Mouse (Mus musculus): ENCODE data around the gene Pold2. TPM values are rescaled to one million over a fixed set of nuclear protein-coding genes. Genes with fewer than 3 reads are reported as not detected.

Gene Pold2
- 133 and 141 TPM in 2 replicates for polyA plus RNA-seq (2015; fragmentation: Nextera tagmentation; extraction: Ambion mirVana)

DNA sequence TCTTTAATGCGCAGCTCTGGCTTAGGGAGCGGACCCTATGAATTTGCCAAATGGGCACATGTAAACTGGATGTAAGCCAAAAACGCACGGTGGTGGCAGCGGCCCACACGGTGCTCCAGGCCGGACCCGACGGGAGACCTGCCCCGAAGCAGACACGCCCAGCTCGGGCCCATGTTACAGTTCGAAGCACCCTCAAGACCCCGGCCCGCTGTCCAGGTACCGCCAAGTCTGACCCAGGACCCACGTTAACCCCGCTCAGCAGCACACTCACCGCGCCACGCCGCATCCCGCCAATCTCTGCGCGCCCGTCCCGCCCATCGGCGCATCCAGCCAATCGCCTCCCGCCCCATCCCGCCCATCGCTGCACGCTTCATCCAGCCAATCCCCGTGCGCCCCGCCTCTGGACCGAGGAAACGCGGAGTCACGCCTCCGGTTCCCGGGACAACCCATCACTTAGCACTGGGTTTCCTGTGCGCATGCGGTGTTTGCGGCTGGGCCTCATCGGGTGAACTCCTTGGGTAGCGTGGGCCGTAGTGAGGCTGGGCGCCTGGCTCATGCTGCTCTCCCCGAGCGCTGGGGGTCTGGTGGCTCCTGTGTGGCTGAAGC, at the start of gene Pold2:
Pold2 (minus strand) TSS at position 372 of the 606 bp plus-strand sequence.
- H3K4me3 ChIP-seq (replicated peaks) = peak within 1 kb of the TSS; percentile 83
- H3K4me2 ChIP-seq = peak within 1 kb of the TSS; percentile 82
- peak; percentile 99 for ATAC-seq (replicated peaks; ENCODE audit: low FRiP score)
- H3K9ac ChIP-seq = peak within 1 kb of the TSS; percentile 71
- peak within 1 kb of the TSS; percentile 86 for H3K27ac ChIP-seq
- no peaks in the 10 kb centered on the region for H3K27me3 ChIP-seq
- H3K9me3 ChIP-seq (replicated peaks) = no peaks in the 10 kb centered on the region
- under 1% methylated on average over 45 of the region's 52 CpGs for WGBS
- peaks cover 25% of the 10 kb centered on the region for H3K4me1 ChIP-seq
- peaks cover 36% of the 10 kb centered on the region for H3K36me3 ChIP-seq

DNA sequence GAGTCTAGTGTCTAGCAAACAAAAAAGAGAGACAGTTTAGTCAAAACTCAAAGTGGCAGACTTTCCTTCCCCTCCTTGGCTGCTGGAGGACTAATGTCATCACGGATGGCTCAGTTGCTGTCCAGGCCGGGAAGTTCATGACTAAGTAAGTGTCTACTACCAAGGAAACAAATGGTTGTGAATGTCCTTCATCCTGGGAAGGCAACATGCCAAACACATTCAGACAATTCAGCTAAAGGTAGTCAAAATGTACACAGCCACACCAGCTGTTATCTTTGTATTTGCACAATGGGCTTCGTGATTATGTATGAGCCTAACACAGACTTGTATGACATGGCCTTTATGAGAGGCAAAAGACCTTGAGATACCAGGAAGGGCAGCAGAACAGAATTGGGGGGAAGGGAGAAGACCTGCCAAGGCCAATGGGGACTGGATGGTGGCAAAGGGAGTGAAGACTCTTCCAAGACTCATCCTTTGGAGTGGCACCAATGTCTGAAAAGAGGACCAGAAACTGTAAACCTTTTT, 48.7 kb upstream of the Pold2 start:
- H3K4me3 ChIP-seq (replicated peaks) = no peak overlapping the region
- H3K4me1 ChIP-seq = no peaks in the 10 kb centered on the region
- no peaks in the 10 kb centered on the region for H3K27me3 ChIP-seq
- no peak for ATAC-seq (replicated peaks; ENCODE audit: low FRiP score)
- no peak overlapping the region for H3K4me2 ChIP-seq
- no peak overlapping the region for H3K27ac ChIP-seq
- no peaks in the 10 kb centered on the region for H3K9me3 ChIP-seq (replicated peaks)
- 81% methylated on average over 3 of the region's 3 CpGs for WGBS
- H3K36me3 ChIP-seq = no peaks in the 10 kb centered on the region
- no peak overlapping the region for H3K9ac ChIP-seq

DNA sequence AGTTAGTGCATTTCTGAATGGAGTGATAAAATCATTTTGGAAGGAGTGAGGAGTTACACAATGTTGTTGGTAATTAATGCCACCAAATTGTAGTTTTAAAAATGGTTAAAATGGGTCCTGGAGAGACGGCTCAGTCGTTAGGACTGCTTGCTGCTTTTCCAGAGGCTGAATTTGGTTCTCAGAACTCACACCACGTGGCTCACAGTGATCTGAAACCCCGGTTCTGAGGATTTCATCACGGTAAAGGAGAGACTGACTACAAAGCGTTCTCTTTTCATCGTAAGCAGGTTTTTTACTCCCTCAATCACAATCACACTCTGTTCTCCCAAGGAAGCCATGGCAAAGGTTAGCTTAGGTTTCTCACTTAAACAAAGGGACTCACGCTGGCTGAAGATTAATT, 46.6 kb upstream of the Pold2 start:
- Histone ChIP-seq H3K4me1 (0 out of 2 replicates have a peak, but pooled peaks cover 5% of the 10 kb centered on the region), H3K9me3 (replicated peaks) (no peaks in the 10 kb centered on the region), H3K36me3 (no peaks in the 10 kb centered on the region), H3K27me3 (no peaks in the 10 kb centered on the region), H3K4me3 (replicated peaks) (no peak overlapping the region), H3K27ac (no peak overlapping the region), H3K4me2 (no peak overlapping the region), H3K9ac (no peak overlapping the region)
- ATAC-seq (replicated peaks; ENCODE audit: low FRiP score) = no peak
- 65% methylated on average over 8 of the region's 8 CpGs for WGBS

DNA sequence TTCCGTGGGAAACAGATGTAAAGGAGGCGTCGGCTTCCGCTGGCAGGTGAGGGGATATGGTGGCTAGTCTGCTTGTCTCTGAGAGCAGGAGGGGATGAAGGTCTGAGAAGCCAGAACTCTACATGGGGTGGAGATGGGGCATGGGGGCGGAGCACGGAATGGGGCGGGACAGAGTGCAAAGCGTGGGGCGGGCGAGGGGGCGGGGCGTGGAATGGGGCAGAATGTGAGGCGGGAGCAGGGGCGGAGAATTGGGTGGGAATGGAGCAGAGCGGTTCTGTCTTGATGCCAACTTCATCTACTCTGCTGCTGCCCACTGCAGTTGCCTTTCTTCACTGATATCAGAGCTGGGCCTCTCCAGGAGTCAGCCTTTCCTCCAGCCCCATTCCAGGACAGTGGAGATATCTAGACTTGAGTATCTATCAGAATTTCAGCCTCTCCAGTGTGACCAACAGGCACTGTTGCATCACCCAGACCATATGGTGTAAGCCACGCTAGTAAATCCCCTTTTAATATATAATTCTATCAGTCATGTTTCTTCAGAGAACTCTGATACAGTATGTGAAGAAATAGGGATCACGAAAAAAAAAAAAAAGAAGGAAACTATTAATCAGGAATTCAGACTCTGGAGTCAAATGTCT, 42.4 kb upstream of the Pold2 start:
- Histone ChIP-seq H3K27me3 (no peaks in the 10 kb centered on the region), H3K36me3 (no peaks in the 10 kb centered on the region), H3K4me1 (0 out of 2 replicates have a peak, but pooled peaks cover 5% of the 10 kb centered on the region), H3K27ac (no peak overlapping the region), H3K4me2 (0 out of 2 replicates have a peak overlapping the region, but pooled peaks have one; percentile 23), H3K4me3 (replicated peaks) (no peak overlapping the region), H3K9ac (no peak overlapping the region), H3K9me3 (replicated peaks) (no peaks in the 10 kb centered on the region)
- 29% methylated on average over 17 of the region's 17 CpGs for WGBS
- peak; percentile 49; the same call in 1 of the 2 replicates for ATAC-seq (replicated peaks; ENCODE audit: low FRiP score)

DNA sequence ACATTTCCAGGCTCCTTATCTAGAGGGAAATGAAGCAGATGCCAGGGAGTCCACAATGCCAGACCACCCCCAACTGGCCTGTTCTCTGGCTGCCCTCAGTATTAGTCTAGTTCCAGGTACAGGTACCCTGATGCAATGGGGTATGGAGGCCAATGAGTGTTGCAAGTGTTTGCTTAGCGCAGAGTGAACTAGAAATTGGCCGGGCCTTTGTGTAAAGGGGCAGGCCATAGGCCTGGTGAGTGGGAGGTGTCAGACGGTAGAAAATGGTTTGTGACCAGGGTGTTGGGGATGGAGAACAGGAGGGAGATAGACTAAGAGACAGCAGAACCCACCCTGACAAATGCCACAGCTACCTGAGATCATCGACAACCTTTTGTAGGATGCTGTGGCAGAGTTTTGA, 41.5 kb upstream of the Pold2 start:
- 94% methylated on average over 4 of the region's 4 CpGs for WGBS
- ATAC-seq (replicated peaks; ENCODE audit: low FRiP score) = no peak
- Histone ChIP-seq H3K9ac (no peak overlapping the region), H3K4me3 (replicated peaks) (no peak overlapping the region), H3K27ac (no peak overlapping the region), H3K9me3 (replicated peaks) (no peaks in the 10 kb centered on the region), H3K27me3 (no peaks in the 10 kb centered on the region), H3K4me2 (no peak overlapping the region), H3K4me1 (0 out of 2 replicates have a peak, but pooled peaks cover 5% of the 10 kb centered on the region), H3K36me3 (no peaks in the 10 kb centered on the region)

DNA sequence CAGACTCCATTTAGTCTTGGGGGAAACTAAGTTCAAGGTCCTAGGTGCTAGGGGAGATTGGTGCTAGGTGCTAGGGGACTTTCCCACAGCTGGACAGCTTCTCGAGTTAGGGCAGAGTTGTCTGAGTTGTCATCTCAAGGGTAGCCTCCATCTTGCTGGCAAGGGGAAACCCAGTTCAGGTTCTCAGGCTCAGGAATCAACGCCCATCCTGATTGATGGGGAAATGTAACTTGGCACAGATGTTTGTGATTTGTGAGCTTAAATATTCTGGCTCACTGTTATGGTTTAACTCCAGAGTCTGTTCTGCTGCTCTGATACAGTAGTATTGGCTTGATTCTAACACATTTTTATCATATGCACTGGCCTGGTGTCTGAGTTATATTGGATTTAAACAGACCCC, 40.0 kb upstream of the Pold2 start:
- Histone ChIP-seq H3K27me3 (0 out of 2 replicates have a peak, but pooled peaks cover 3% of the 10 kb centered on the region), H3K4me2 (no peak overlapping the region), H3K4me3 (replicated peaks) (no peak overlapping the region), H3K9me3 (replicated peaks) (no peaks in the 10 kb centered on the region), H3K36me3 (no peaks in the 10 kb centered on the region), H3K9ac (no peak overlapping the region), H3K4me1 (0 out of 2 replicates have a peak, but pooled peaks cover 5% of the 10 kb centered on the region), H3K27ac (no peak overlapping the region)
- no peak for ATAC-seq (replicated peaks; ENCODE audit: low FRiP score)
- WGBS = 72% methylated on average over 2 of the region's 2 CpGs

DNA sequence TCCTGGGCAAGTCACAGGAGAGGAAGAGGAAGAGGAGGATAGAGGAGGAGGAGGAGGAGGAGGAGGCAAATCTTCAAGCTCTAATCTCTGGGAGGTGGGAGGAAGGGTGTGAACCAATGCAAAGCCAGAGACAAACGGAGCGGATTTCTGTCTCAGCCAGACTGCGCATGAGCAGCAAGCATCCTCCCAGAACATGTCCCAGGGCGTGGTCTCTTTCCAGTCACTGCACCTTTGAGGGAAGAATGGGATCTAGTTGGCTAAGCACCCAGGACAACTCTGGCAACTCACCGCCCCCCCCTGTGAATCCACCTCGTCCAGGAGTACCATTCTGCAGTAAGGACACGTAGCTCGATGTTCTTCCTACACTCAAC, 38.1 kb upstream of the Pold2 start:
- Histone ChIP-seq H3K27ac (no peak overlapping the region), H3K4me2 (no peak overlapping the region), H3K4me3 (replicated peaks) (no peak overlapping the region), H3K4me1 (0 out of 2 replicates have a peak, but pooled peaks cover 5% of the 10 kb centered on the region), H3K9ac (no peak overlapping the region), H3K36me3 (no peaks in the 10 kb centered on the region), H3K9me3 (replicated peaks) (no peaks in the 10 kb centered on the region), H3K27me3 (0 out of 2 replicates have a peak, but pooled peaks cover 6% of the 10 kb centered on the region)
- ATAC-seq (replicated peaks; ENCODE audit: low FRiP score) = no peak
- 72% methylated on average over 8 of the region's 8 CpGs for WGBS

DNA sequence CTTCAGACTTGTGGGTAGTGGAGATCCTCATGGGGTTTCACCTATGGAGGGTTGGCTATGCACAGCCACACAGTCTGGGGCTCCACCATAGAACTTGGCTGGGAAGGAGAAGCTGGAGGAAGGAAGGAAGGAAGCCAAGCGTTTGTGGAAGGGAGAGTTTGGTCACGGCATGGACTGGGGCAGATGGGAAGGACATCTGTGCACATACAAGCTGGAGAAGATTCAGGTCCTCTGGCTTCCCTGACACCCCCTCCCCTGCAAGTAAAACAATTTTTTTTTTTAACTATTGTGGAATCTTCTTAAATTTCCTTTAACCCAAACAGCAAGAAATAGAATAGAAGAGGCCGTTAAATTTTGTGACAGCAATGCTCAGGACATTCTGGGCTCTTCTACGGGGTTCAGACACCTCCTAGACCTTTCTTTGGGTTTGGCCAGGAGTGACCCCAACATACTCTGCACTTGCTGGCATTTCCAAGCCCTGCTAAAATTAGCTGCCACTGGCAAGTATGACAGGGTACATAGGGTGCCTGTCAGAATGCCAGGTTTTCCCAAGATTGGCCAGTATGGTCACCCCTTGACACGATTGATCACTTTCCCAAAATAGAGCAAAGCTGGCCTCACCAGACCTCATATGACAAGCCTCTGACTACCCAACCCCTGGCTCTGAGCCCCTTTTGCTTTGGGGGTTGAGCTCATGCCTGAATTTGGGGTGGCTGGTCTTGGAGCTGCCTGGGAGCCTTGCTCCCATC, 37.5 kb upstream of the Pold2 start:
- no peak for ATAC-seq (replicated peaks; ENCODE audit: low FRiP score)
- WGBS = 73% methylated on average over 5 of the region's 5 CpGs
- H3K27ac ChIP-seq = no peak overlapping the region

DNA sequence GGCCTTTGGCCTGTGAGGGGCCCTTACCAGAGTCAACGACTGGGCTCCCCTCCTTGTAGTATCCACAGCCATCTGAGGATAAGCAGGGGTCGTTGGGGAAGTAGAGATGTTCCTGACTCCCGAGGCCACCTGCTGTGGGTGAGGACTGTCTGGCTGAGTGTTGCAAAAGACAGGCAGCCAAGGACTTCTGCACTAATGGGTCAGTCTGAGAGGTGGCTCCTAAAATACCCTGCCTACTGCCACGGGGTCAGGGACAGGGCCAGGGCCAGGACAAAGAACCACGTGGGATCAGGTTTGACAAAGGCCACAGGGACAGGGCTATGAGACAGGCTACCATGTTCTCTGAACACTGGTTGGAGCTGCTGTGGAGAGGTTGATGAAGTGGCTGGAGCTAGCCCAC, 36.8 kb upstream of the Pold2 start:
- Histone ChIP-seq H3K9ac (no peak overlapping the region), H3K27me3 (0 out of 2 replicates have a peak, but pooled peaks cover 6% of the 10 kb centered on the region), H3K9me3 (replicated peaks) (no peaks in the 10 kb centered on the region), H3K36me3 (no peaks in the 10 kb centered on the region), H3K27ac (no peak overlapping the region), H3K4me1 (no peaks in the 10 kb centered on the region), H3K4me3 (replicated peaks) (no peak overlapping the region), H3K4me2 (no peak overlapping the region)
- ATAC-seq (replicated peaks; ENCODE audit: low FRiP score) = no peak
- 65% methylated on average over 5 of the region's 5 CpGs for WGBS

More for the DNA sequence above, 37.5 kb upstream of the Pold2 start:
- no peaks in the 10 kb centered on the region for H3K9me3 ChIP-seq (replicated peaks)
- H3K4me3 ChIP-seq (replicated peaks) = no peak overlapping the region
- H3K27me3 ChIP-seq = 0 out of 2 replicates have a peak, but pooled peaks cover 6% of the 10 kb centered on the region
- no peak overlapping the region for H3K9ac ChIP-seq
- no peak overlapping the region for H3K4me2 ChIP-seq
- H3K4me1 ChIP-seq = 0 out of 2 replicates have a peak, but pooled peaks cover 5% of the 10 kb centered on the region
- H3K36me3 ChIP-seq = no peaks in the 10 kb centered on the region

DNA sequence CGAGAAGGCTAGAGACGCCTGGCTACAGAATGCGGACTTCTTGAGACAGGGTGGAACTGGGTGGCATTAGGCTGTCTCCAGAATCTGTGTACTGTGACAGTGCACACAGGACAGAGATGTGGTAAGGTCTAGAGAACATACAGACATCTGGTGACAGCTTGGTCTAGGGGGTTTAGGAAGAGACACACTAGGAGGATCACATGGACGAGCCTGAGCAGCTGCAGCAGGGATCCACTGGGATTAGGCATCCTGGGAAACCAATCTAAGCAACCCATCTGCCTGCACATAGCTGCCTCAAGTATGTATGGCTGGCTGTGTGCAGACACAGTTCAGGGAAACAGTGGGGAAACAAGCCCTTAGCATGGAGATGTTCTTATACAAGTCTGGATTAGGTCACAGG, 35.8 kb upstream of the Pold2 start:
- H3K4me3 ChIP-seq (replicated peaks) = no peak overlapping the region
- H3K27me3 ChIP-seq = 0 out of 2 replicates have a peak, but pooled peaks cover 6% of the 10 kb centered on the region
- H3K9ac ChIP-seq = no peak overlapping the region
- no peak overlapping the region for H3K4me2 ChIP-seq
- H3K4me1 ChIP-seq = no peaks in the 10 kb centered on the region
- 78% methylated on average over 4 of the region's 4 CpGs for WGBS
- no peak overlapping the region for H3K27ac ChIP-seq
- ATAC-seq (replicated peaks; ENCODE audit: low FRiP score) = no peak
- no peaks in the 10 kb centered on the region for H3K9me3 ChIP-seq (replicated peaks)
- H3K36me3 ChIP-seq = no peaks in the 10 kb centered on the region

DNA sequence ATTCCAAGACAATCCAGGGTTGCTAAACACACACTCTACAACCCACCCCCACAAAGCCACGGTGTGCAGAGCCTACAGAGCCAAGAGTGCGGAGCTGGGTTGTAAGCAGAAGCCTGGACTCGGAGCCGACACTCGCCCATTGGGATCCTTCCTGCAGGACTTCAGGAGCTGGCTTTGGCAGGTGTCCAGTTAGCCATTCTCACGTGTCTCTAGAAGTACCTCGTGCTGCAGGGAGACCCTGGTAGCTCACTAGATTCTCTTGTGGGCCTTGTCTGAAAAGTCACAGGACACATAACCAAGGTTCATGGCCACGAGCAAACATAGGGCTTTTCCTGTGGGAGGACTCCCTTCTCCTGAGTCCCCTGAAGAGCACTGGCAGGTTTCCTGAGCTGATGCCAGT, 35.2 kb upstream of the Pold2 start:
- no peaks in the 10 kb centered on the region for H3K4me1 ChIP-seq
- H3K27me3 ChIP-seq = 0 out of 2 replicates have a peak, but pooled peaks cover 6% of the 10 kb centered on the region
- no peaks in the 10 kb centered on the region for H3K36me3 ChIP-seq
- WGBS = 66% methylated on average over 8 of the region's 8 CpGs
- no peak overlapping the region for H3K4me3 ChIP-seq (replicated peaks)
- H3K9ac ChIP-seq = no peak overlapping the region
- no peak for ATAC-seq (replicated peaks; ENCODE audit: low FRiP score)
- no peaks in the 10 kb centered on the region for H3K9me3 ChIP-seq (replicated peaks)
- no peak overlapping the region for H3K27ac ChIP-seq
- no peak overlapping the region for H3K4me2 ChIP-seq

DNA sequence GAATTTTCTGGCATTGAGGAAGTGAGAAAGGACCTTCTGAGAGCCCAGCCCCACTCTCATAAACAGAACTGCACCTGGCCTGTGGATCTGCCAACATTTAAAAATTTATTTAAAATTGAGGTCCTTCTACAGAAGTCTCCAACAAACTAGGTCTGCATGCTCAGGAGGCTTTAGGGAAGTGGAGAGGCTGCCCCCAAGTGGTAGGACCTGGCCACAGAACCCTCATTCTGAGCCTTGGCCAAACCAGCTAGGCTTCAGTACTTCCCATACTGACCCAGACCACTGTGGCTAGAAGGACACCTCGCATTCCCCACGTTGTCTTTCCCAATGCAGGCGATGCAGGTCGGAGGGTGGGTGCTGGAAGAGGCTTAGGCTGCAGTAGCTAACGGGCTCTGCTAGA, 34.5 kb upstream of the Pold2 start:
- Histone ChIP-seq H3K27me3 (0 out of 2 replicates have a peak, but pooled peaks cover 6% of the 10 kb centered on the region), H3K36me3 (no peaks in the 10 kb centered on the region), H3K27ac (no peak overlapping the region), H3K4me1 (no peaks in the 10 kb centered on the region), H3K4me2 (no peak overlapping the region), H3K9me3 (replicated peaks) (no peaks in the 10 kb centered on the region), H3K9ac (no peak overlapping the region), H3K4me3 (replicated peaks) (no peak overlapping the region)
- 33% methylated on average over 5 of the region's 5 CpGs for WGBS
- ATAC-seq (replicated peaks; ENCODE audit: low FRiP score) = no peak
